Mouse (Mus musculus) forebrain, embryonic 13.5 days (tissue): ENCODE results near the gene Rfx5. TPM values are rescaled to one million over a fixed set of nuclear protein-coding genes. Genes with fewer than 3 reads are reported as not detected.
A peak's percentile ranks its signal among the peaks of the same experiment; 100 is the strongest.
"Not testable (repeated sequence)": the region's sequence is repeated elsewhere in the genome, so short reads cannot be mapped to it uniquely, and the experiment has no call there.

ENCODE experiments used
- ATAC-seq: fragments of 200-750 bp; cut with Nextera tagmentation; 2 replicates; pipeline ENCODE4 v1.8.0; 2017
- H3K27ac ChIP-seq: fragments of 300-500 bp; sonication (generic); 2 replicates; pipeline ENCODE4 v1.5.1; 2015; ENCODE audit warnings: inconsistent platforms, mild to moderate bottlenecking, moderate library complexity
- H3K27me3 ChIP-seq: fragments of 300-500 bp; sonication (generic); 2 replicates; pipeline ENCODE4 v1.6.1; 2015; ENCODE audit warnings: mild to moderate bottlenecking, inconsistent platforms
- H3K36me3 ChIP-seq: fragments of 300-500 bp; sonication (generic); 2 replicates; pipeline ENCODE4 v1.6.1; 2015; ENCODE audit warnings: mild to moderate bottlenecking, inconsistent platforms; ENCODE audit not compliant: poor library complexity, severe bottlenecking
- H3K4me1 ChIP-seq: fragments of 300-500 bp; sonication (generic); 2 replicates; pipeline ENCODE4 v1.6.1; 2015; ENCODE audit warnings: inconsistent platforms
- H3K4me2 ChIP-seq: fragments of 300-500 bp; sonication (generic); 2 replicates; pipeline ENCODE4 v1.6.1; 2015; ENCODE audit warnings: inconsistent platforms, mild to moderate bottlenecking, moderate library complexity
- H3K4me3 ChIP-seq: fragments of 300-500 bp; sonication (generic); 2 replicates; pipeline ENCODE4 v1.5.1; 2015; ENCODE audit warnings: mild to moderate bottlenecking, inconsistent platforms
- H3K9ac ChIP-seq: fragments of 300-500 bp; sonication (generic); 2 replicates; pipeline ENCODE4 v1.6.1; 2015; ENCODE audit warnings: mild to moderate bottlenecking, inconsistent platforms
- H3K9me3 ChIP-seq: fragments of 300-500 bp; sonication (generic); replicated peaks from 2 replicates; pipeline ENCODE4 v1.6.1; 2016; ENCODE audit warnings: inconsistent platforms
- WGBS: fragments of 180-500 bp; shearing (Covaris S2); methylation state at CpG from one replicate; pipeline ENCODE4 v1.1.7; 2015; 5-methylcytosine and 5-hydroxymethylcytosine counted together
- polyA plus RNA-seq: library from polyadenylated mRNA; unstranded; fragments of >200 nt; fragmentation: Nextera tagmentation; extraction: Ambion mirVana; gene quantifications from 2 replicates; pipeline ENCODE4 v1.2.1, GENCODE M21; 2015

The Rfx5 gene
- 4.3 TPM in 2 replicates for polyA plus RNA-seq

DNA sequence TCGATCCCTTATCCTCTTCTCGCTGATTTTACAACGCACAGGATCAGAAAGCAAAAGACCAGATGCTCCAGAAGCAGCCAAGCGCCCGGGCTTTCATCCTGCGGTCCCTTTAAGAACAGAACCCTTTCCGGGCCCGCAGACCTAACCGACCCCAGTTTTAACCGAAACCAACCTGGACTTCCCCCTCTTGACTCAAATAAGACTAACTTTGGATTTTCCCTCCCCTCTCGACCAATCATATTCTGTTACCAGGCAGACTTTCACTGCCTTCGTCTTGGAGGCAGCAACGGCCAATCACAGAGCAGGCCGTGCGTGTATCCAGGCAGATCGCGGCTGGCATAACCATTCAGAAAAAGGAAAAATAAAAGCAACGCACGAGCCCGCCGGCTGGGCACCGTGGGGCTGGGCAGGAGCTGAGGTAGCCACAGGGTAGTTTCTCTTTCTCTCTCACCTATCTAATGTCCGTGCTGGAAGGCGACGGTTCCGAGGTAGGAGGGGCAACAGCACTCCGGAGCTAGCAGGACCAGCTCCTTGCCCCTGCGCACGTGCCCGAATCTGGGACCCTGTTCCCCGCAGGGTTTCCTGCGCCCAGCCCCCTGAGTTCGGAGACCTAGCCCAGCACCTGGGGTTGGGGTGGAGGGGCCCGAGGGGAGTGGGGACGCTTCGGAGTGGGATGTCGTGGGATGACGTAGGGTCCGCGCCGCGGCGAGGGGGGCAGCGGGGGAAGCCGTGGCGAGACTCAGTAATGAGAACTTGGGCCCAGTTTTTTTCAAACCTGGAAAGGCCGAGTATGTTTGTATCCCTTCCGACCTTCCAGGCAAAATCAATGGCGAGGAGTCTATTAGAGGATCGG, at the start of gene Rfx5:
Rfx5 (plus strand) TSS at position 312 of the 853 bp plus-strand sequence.
- peak; percentile 99 for ATAC-seq
- no peaks in the 10 kb centered on the region for H3K9me3 ChIP-seq
- peaks cover 36% of the 10 kb centered on the region for H3K36me3 ChIP-seq
- H3K4me3 ChIP-seq = peak within 1 kb of the TSS; percentile 75
- H3K27ac ChIP-seq = peak within 1 kb of the TSS; percentile 96
- peaks cover 19% of the 10 kb centered on the region for H3K4me1 ChIP-seq
- H3K9ac ChIP-seq = peak within 1 kb of the TSS; percentile 84
- H3K4me2 ChIP-seq = peak within 1 kb of the TSS; percentile 69
- H3K27me3 ChIP-seq = no peaks in the 10 kb centered on the region
- under 1% methylated on average over 43 of the region's 50 CpGs for WGBS

DNA sequence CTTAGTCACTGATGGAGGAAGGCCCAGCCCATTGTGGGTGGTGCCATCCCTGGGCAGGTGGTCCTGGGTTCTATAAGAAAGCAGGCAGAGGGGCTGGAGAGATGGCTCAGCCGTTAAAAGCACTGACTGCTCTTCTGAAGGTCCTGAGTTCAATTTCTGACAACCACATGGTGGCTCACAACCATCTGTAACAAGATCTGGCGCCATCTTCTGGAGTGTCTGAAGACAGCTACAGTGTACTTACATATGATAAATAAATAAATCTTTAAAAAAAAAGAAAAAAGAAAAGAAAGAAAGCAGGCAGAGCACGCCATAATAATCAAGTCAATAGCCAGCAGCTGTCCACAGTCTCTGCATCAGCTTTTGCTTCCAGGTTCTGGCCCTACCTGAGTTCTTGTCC, 49.1 kb upstream of the Rfx5 start:
- H3K9ac ChIP-seq, H3K4me3 ChIP-seq, H3K4me1 ChIP-seq, H3K4me2 ChIP-seq, ATAC-seq, H3K27ac ChIP-seq, H3K36me3 ChIP-seq, H3K27me3 ChIP-seq, H3K9me3 ChIP-seq: not testable (repeated sequence)
- 72% methylated on average over 3 of the region's 3 CpGs for WGBS

DNA sequence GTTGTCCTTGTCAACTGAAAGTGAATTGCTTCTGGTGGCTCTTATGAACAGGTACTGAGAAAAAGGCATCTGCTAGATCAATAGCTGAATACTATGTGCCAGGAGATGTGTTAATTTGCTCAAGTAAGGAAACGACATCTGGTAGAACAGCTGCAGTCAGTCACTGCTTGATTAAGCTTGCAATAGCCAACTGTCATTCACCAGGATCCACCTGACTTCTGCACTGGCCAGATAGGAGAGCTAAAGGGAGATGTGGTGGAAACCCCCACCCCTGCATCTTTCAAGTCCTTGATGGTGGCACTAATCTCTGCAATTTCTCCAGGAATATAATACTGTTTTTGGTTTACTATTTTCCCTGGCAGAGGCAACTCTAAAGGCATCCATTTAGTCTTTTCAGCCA, 47.4 kb upstream of the Rfx5 start:
- no peak overlapping the region for H3K27ac ChIP-seq
- H3K4me3 ChIP-seq = no peak overlapping the region
- ATAC-seq = no peak
- 63% methylated on average over 1 of the region's 1 CpGs for WGBS
- no peaks in the 10 kb centered on the region for H3K36me3 ChIP-seq
- H3K9ac ChIP-seq = no peak overlapping the region
- H3K9me3 ChIP-seq = no peaks in the 10 kb centered on the region
- H3K27me3 ChIP-seq = no peaks in the 10 kb centered on the region
- H3K4me1 ChIP-seq = no peaks in the 10 kb centered on the region
- H3K4me2 ChIP-seq = no peak overlapping the region

DNA sequence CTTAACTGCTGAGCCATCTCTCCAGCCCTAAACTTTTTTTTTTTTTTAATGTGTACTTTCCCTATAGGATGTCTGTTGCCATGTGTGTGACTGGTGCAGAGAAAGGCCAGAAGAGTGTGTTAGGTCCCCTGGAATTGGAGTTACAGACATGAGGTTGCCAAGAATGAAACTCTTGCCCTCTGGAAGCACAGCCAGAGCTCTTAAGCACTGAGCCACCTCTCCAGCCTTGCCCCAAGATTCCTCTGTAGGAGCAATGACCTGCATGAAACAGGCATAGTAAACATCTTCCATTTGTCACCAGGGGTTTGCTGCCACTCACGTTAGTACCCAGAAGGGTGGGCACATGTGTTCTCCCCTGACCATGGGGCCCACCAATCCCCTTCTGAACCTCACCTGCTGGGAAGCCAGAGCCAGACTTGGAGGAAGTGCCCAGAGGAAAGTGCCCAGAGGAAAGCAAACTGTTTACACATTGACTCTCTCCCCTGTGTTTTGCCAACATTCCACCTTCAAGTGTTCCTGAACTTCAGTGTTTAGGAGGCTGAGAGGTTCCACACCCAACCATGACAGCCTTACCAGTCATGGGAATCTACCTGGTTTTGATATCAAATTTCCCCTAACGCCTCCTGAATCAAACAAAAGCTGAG, 42.7 kb upstream of the Rfx5 start:
- H3K27me3 ChIP-seq = no peaks in the 10 kb centered on the region
- whole genome bisulfite sequencing = 73% methylated on average over 2 of the region's 2 CpGs
- ATAC-seq = no peak
- H3K36me3 ChIP-seq = no peaks in the 10 kb centered on the region
- H3K4me2 ChIP-seq = no peak overlapping the region
- no peaks in the 10 kb centered on the region for H3K4me1 ChIP-seq
- H3K4me3 ChIP-seq = no peak overlapping the region
- H3K27ac ChIP-seq = no peak overlapping the region
- no peaks in the 10 kb centered on the region for H3K9me3 ChIP-seq
- no peak overlapping the region for H3K9ac ChIP-seq

DNA sequence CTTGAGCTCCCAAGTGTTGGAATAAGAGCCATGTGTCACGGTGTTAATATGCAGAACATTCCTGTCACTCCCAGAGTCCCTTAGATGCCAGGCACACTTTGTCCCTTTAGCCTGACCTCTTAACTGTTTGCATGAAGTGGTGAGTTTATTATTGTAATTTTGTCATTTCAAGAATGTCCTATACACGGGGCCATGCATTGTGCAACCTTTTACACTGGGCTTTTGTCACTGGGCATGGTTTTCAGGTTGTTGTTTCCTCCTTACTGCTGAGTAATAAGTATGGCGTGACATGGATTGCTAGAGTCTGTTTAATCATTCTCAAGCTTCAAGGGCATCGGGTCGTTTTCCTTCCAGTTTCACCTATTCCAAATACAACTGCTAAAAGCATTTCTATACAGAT, 40.1 kb upstream of the Rfx5 start:
- Histone ChIP-seq H3K4me2 (no peak overlapping the region), H3K4me3 (no peak overlapping the region), H3K27me3 (no peaks in the 10 kb centered on the region), H3K27ac (no peak overlapping the region), H3K4me1 (no peaks in the 10 kb centered on the region; the same call in 1 of the 2 replicates), H3K36me3 (no peaks in the 10 kb centered on the region), H3K9ac (no peak overlapping the region), H3K9me3 (no peaks in the 10 kb centered on the region)
- no peak for ATAC-seq
- 77% methylated on average over 5 of the region's 5 CpGs for WGBS

DNA sequence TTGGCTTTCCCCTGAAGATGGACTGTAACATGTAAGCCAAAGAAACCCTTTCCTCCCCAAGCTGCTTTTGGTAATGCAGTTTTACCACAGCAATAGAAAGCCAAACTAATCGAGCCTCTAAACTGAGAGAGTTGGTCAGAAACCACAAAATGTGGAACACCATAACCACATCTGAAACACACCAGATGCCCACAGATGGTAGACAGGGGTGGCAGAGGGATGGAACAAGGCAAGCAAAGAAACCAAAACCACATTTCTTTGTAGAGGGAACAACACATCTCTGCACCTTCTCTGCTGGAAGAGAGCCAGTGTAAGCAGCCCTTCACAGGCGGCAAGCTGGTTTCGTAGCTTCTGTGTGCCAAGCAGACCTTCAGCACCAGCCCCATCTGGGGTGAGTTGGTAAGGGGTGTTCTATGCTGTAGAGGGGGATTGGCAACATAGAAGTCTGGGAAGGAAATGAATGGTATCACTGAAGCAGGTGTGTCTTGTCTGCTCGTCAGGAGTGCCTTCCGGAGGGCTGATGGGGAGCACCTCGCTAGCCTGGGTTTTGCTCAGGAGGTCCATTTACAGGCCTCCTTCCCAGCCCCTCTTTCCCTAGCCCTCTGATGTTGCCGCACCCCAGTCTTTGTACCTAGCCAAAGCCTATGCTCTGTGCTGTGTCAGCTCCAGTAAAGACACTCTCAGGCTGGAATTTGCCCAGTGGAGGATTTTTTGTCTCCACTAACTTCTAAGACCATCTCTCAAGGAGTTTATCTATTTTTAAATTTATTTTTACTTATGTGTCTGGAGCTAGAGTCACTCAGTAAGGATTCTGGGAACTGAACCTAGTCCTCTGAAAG, 37.8 kb upstream of the Rfx5 start:
- H3K27me3 ChIP-seq = no peaks in the 10 kb centered on the region
- no peaks in the 10 kb centered on the region for H3K36me3 ChIP-seq
- 82% methylated on average over 7 of the region's 7 CpGs for WGBS
- H3K9ac ChIP-seq = no peak overlapping the region
- no peak overlapping the region for H3K27ac ChIP-seq
- no peaks in the 10 kb centered on the region for H3K9me3 ChIP-seq
- H3K4me2 ChIP-seq = no peak overlapping the region
- no peak overlapping the region for H3K4me3 ChIP-seq
- no peak for ATAC-seq
- H3K4me1 ChIP-seq = no peaks in the 10 kb centered on the region; the same call in 1 of the 2 replicates

DNA sequence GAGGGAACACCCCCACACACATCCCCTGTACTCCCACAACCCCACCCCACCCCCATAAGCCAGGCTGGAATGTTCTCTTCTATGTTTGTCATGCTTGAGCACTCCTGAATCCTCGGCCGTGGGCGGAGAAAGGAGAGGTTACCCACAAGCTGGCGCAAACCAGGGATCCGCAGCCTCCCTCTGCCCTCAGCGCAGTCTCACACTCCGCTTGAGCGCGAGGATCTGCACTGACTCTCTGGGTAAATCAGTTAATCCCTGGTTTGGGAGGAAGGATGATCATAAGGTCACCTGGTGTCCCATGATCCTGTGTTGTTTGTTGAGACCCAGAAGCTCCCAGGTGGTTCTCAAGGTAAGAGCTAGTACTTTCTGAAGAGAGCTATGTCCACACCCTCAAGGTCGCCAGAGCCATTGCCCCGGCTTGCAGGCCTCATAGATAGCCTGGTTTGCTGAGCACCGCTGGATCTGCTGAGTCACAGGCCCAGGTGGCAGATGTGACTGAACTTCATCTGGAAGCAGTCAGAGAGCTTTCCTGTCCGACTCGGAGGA, 36.0 kb upstream of the Rfx5 start:
- WGBS = 42% methylated on average over 14 of the region's 14 CpGs
- no peak overlapping the region; the same call in 1 of the 2 replicates for H3K9ac ChIP-seq

DNA sequence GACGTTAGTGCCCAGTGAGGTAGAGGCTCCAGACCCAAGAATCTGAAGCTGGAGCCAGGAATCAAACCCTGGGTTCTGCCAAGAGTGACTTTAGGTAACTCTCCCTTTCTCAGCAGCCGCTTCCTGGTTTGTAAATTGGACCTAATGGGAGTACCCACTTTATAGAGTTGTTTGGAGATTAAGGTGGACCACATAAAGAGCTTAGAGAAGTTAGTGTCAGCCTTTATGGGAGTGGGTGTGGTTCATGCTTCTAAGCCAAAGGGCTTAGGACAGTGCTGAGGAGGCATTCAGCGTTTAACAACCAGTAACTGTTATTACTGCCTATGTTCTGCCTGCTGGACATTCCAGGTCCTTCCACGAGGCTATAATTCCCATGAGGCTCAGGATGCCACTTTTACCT, 35.0 kb upstream of the Rfx5 start:
- no peak overlapping the region for H3K4me3 ChIP-seq
- WGBS = 82% methylated on average over 4 of the region's 4 CpGs
- H3K9ac ChIP-seq = no peak overlapping the region
- no peaks in the 10 kb centered on the region for H3K27me3 ChIP-seq
- ATAC-seq = no peak
- no peaks in the 10 kb centered on the region for H3K9me3 ChIP-seq
- H3K4me1 ChIP-seq = no peaks in the 10 kb centered on the region; the same call in 1 of the 2 replicates
- no peaks in the 10 kb centered on the region for H3K36me3 ChIP-seq
- H3K4me2 ChIP-seq = no peak overlapping the region
- no peak overlapping the region for H3K27ac ChIP-seq

More for the DNA sequence above, 36.0 kb upstream of the Rfx5 start:
- ATAC-seq = no peak
- Histone ChIP-seq H3K4me3 (no peak overlapping the region), H3K27ac (no peak overlapping the region), H3K4me2 (no peak overlapping the region), H3K4me1 (no peaks in the 10 kb centered on the region; the same call in 1 of the 2 replicates), H3K9me3 (no peaks in the 10 kb centered on the region), H3K27me3 (no peaks in the 10 kb centered on the region), H3K36me3 (no peaks in the 10 kb centered on the region)

DNA sequence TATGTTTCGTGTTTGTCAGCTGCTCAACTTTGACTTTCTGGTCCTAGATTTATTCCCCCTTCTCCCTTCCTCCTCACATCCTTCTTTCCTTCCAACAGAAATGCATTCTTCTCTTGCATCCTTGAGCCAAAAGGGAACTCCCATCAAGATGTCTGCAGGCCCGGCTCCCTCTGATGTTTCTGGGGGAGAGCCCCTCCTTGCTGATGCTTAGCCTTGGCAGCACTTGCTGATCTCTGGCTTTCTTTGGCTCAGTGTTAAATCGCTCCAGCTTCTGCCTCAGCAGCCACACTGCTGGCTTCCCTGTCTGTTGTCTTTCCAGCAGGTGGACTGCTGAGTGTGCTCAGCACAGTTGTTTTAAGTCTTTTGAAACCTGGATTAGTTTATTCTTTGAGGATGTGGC, 32.8 kb upstream of the Rfx5 start:
- H3K27me3 ChIP-seq = no peaks in the 10 kb centered on the region
- WGBS = 47% methylated on average over 3 of the region's 3 CpGs
- H3K36me3 ChIP-seq = no peaks in the 10 kb centered on the region
- H3K9me3 ChIP-seq = no peaks in the 10 kb centered on the region
- ATAC-seq = no peak
- no peak overlapping the region for H3K9ac ChIP-seq
- no peak overlapping the region for H3K4me2 ChIP-seq
- H3K4me3 ChIP-seq = no peak overlapping the region
- no peak overlapping the region for H3K27ac ChIP-seq
- H3K4me1 ChIP-seq = no peaks in the 10 kb centered on the region; the same call in 1 of the 2 replicates

DNA sequence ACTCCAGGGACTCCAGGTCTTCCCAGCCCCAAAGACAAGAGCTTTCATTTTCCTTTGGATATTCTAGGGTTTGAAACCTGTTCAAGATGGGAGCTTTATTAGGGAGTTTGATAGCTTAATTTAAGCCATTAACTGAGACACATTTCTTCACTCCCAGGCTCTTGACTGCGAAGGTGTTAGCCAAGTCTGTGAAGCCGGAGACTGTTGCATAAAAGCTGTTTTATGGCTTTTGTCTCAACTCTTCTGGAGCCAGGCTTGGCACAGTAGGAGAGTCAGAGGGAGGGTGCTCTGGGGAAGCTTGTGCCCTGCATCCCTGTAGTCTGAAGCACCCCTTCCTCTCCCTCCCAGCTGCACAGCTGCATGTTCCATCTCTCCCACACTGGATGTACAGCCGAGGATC, 31.5 kb upstream of the Rfx5 start:
- no peak for ATAC-seq
- Histone ChIP-seq H3K9ac (no peak overlapping the region), H3K4me2 (no peak overlapping the region), H3K27ac (no peak overlapping the region), H3K4me3 (no peak overlapping the region), H3K27me3 (no peaks in the 10 kb centered on the region), H3K9me3 (no peaks in the 10 kb centered on the region), H3K36me3 (no peaks in the 10 kb centered on the region), H3K4me1 (no peaks in the 10 kb centered on the region; the same call in 1 of the 2 replicates)
- 46% methylated on average over 3 of the region's 3 CpGs for WGBS

DNA sequence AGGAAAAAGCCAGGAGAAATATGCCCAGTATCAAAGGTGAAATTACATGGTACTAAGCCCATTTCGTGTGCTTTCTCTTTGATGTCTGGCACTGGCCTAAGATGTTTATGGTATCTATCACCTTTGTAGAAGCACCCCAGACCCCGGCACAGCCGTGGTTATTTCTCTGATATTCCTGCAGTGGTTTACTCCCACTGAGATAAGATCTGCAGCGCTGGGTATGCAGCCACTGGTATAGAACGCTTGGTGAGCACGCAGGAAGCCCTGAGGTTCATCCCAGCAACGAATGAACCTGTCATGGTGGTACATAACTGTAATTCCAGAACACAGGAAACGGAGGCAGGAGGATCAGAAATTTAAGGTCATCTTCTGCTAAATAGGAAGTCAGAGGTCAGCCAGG, 29.2 kb upstream of the Rfx5 start:
- ATAC-seq = no peak
- Histone ChIP-seq H3K9ac (no peak overlapping the region), H3K4me2 (no peak overlapping the region), H3K9me3 (no peaks in the 10 kb centered on the region), H3K36me3 (no peaks in the 10 kb centered on the region), H3K4me1 (no peaks in the 10 kb centered on the region), H3K27ac (no peak overlapping the region), H3K4me3 (no peak overlapping the region), H3K27me3 (no peaks in the 10 kb centered on the region)
- 83% methylated on average over 8 of the region's 8 CpGs for WGBS
